Mouse (Mus musculus) thymus, postnatal 36 days (tissue): ENCODE results near the gene Dennd2a.
"Not testable (repeated sequence)": the region's sequence is repeated elsewhere in the genome, so short reads cannot be mapped to it uniquely, and the experiment has no call there.

ENCODE experiments used
- DNase-seq, 2 experiments: peaks; one replicate each; pipeline ENCODE4 v3.0.0; 2022; ENCODE audit warnings: mixed read lengths in 2 of 2

Dennd2a gene

GRCm38 (mm10) chr6:39445801-39446572 lies 111.7 kb downstream of the Dennd2a start:
- DNase-seq, result no peak

DNA sequence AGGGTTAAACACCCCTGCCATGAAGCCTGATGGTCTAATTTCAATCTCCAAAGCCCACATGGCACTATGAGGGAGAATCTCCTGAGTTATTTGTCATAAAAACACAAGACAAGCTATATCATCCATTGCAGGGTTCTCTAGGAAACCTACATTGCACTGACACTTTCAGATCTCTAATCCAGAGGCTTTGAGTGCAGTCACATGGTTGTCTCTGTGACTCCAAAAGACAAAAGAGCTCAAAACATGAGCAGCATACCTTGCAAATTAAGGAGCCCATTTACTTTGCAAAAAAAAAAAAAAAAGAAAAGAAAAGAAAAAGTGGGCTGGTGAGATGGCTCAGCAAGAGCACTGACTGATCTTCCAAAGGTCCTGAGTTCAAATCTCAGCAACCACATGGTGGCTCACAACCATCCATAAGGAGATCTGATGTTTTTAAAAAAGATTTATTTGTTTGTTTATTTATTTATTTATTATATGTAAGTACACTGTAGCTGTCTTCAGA lies 114.8 kb downstream of the Dennd2a start:
- DNase-seq, result no peak

- no peak for DNase-seq
These were observed 117.5 kb downstream of the Dennd2a start for GRCm38 (mm10) chr6:39440207-39440606.

- not testable (repeated sequence) for DNase-seq
These were observed 120.1 kb downstream of the Dennd2a start for GRCm38 (mm10) chr6:39437519-39437918.

GRCm38 (mm10) chr6:39435875-39436274 lies 121.8 kb downstream of the Dennd2a start:
- DNase-seq, result no peak

GRCm38 (mm10) chr6:39434886-39435492 lies 122.7 kb downstream of the Dennd2a start:
- no peak for DNase-seq

DNA sequence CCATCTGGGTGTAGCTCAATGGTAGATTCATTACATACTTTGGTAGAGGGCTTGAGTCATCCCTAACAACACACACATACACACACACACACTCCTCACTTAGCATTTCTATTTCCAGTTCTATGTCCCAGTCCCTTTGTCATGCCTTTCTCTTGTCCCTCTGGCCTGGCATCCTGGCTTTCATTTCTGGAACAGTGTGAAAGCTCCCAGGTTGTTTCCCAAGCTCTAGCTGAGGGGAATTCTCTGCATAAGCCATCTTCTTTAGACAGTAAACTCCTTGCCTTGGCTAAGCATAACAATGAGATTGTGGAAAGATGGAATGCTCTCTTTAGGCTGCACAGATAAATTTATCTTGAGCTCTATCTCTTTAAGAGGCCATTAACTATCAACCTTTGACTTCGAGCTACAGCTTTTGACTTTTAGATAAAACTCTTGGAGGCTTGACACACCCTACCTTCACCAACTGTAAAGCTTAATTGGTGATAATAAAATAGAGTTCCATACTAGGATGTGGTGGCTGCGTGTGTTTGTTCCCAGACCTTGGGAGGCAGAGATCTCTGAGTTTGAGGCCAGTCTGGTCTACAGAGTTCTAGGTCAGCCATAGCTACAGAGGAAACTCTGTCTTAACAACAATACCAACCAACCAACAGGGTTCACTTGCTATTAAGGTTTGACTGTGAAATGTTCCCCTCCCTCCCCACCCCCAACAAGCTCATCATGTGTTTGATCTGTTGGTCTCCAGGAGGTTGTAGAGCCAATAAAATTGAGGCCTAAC lies 123.4 kb downstream of the Dennd2a start:
- DNase-seq, result no peak

DNA sequence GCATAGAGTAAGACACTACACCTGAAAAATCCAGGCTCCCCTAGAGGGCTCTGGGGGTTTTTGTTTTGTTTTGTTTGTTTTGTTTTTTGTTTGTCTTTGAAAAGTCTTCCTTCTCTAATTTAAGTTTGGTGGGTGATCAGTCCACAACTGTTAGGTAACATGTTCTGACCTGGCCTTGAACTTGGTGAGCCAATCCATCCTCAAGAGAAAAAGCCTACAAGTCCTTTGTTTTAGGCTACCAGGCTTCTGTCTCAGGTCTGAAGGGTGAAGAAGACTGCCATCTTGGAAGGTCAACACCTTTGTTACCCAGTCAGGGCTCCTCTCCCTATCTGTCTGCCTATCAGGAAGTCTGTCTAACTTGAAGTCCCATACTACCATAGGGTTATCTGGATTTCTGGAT lies 124.0 kb downstream of the Dennd2a start:
- DNase-seq, result no peak

DNA sequence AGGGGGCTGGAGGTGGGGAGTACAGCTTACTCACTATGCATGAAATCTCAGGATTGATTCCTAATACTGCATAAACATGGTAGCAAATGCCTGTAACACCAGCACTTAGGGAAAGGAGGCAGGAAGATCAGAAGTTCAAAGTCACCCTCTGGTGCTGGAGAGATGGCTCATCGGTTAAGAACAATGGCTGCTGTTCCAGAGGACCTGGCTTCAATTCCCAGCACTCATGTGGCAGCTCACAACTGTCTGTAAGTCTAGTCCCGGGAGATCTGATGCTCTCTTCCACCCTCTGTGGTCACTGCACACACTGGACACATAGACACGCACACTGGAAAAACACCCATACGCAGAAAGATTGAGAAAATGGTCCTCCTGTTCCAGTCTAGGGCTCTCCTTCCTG lies 124.5 kb downstream of the Dennd2a start:
- DNase-seq, result no peak

DNA sequence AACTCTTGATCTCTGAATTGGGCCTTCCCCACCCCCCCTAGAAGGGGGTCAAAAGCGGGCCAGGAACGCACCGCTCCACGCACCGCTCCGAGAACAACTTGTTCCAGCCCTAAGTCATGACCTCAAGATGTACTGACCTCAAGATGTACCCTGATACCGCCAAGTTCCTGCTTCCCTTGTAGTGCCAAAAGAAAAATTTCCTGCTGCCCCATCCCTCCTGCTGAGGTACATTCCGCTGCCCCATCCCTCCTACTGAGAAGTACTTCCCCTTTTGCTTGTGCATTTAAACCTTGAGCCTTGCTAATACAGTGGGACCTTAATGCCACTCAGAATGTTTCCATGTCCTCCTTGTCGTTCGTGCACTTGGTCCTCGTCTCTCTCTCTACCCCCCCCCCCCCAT lies 126.9 kb downstream of the Dennd2a start:
- no peak for DNase-seq

DNA sequence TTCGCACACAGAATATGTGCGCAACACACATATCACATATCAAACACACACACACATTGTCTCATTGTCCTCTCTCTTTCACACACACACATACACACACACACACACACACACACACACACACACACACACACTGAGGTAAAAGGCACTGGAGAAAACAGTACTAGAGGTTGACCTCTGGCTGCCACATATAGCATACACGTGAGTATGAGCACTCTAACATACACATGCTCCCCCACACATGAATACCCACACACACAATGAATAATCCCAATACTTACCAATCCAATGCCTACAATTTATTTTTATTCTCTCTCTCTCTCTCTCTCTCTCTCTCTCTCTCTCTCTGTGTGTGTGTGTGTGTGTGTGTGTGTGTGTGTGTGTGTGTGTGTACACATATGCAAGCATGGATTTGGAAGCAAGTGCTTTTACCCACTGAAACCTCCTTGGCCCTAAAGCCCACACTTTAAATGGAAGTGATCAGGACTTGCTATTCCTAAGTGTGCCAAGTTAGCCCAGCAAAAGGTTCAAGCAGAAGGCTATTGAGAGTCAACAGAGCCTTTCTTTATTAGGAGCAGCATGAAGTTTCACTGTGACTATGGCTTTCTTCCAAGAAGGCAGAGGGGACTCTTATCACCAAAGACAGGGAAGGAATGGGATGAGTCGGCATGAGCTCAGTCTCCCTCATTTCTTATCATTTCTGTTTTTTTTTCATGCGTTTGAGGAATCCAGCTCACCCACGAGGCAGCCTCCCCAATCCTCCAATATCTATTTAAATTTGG lies 128.5 kb downstream of the Dennd2a start:
- DNase-seq, result no peak

DNA sequence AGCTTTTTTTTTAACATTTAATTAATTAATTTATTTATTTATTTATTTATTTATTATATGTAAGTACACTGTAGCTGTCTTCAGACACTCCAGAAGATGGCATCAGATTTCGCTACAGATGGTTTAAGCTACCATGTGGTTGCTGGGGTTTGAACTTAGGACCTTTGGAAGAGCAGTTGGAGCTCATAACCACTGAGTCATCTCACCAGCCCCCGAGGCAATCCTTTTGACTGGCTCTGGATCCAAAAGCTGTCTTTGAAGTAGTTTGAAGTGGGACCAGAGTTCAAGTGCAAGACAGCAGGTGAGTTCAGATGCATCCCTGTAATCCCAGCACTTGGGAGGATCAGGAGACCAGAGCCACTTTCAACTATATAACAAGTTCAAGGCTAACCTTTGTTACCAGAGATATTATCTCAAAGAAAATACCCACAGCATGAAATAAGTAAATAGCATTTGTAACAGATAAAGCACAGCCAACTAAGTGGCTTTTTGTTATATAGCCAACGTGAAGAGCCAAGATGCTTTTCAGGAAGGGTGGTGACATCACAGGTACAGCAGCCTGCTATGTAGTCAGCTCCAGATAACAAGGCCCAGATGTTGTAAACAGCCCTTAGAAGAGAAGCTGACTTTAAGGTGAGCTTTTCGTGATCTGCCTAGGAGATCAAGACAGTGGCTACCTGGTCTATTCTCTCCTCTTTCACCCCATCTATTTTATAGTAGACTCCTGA lies 130.2 kb downstream of the Dennd2a start:
- DNase-seq, result no peak

DNA sequence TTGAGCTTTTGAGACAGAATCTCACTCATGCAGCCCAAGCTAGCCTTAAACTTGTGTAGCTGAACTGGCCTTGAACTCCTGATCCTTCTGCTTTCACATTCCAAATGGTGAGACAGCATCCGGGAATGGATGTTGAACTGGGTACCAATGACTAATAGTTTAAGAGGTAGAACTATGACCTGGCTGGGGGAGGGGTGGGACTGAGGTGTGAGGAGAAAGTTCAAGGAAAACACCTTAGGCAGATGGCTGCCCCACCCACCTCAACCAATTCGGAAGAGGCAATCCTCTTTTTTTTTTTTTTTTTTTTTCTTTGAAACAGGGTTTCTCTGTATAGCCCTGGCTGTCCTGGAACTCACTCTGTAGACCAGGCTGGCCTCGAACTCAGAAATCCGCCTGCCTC lies 130.9 kb downstream of the Dennd2a start:
- DNase-seq, result no peak

- DNase-seq, result no peak
These were observed 132.5 kb downstream of the Dennd2a start for GRCm38 (mm10) chr6:39425181-39425580.

DNA sequence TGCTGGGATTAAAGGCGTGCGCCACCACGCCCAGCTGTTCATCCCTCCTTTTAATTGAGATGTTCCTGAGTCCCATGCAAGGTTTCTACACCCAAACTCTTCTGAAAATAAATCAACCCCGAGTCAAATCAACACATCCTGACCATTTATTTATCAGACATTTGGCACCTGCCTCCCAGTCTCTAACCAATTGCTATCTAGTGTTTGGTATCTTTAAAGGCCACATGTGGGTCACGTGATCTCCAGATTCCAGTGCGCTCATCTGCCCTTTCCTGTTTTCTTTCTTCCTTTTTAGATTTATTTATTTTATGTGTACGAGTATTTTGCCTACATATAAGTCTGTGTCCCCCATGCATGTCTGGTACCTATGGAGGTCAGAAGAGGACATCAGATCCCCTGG lies 134.0 kb downstream of the Dennd2a start:
- DNase-seq, result no peak

- no peak for DNase-seq
These were observed 134.5 kb downstream of the Dennd2a start for GRCm38 (mm10) chr6:39423130-39423551.

- no peak for DNase-seq
These were observed 136.8 kb downstream of the Dennd2a start for GRCm38 (mm10) chr6:39420867-39421266.

DNA sequence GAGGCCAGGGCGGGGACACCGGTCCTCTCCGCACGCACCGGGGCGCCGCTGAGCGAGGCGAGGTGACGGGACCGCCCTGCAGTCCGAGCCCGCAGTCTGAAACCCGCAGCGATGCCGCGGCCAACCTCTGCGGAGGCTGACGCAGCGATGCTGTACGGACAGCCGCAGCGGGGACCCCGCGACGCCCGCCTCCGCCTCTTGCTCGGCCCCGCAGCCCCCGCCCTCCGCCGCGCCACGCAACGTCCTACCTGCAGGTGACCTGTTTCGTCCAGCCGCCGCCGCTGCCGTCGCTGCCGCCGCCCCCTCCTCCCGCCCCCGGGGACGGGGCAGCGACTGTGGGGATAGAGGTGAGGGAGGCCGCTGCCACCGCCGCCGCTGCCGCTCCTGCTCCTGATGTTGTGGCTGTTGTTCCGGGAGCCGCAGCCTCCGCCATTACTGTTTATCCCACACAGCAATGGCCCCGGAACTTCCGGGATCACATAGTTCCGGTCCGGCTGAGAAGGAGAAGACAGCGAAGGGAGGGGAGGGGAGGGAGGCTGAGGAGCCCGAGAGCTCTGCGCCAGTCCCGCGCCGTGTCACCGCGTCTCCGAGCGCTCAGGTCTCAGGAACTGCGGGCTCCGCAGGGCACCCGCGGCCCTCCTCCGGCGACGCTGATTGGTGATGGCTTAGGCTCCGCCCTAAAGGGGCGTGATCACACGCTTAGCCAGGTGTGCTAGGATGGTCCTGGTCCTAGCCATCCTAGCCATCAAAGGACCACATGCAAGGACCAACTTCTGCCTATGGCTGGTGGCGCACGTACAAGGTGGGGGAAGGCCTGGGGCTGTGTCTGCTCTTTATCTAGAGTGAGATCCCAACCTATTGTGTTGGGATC lies 137.6 kb downstream of the Dennd2a start, which contains the start of gene Mkrn1:
Gene Mkrn1 (minus strand): TSS at position 612 of the 871 bp plus-strand sequence.
- peak; percentile 80 to 83 for DNase-seq

- no peak for DNase-seq
These were observed 138.2 kb downstream of the Dennd2a start for GRCm38 (mm10) chr6:39419386-39419850.

DNA sequence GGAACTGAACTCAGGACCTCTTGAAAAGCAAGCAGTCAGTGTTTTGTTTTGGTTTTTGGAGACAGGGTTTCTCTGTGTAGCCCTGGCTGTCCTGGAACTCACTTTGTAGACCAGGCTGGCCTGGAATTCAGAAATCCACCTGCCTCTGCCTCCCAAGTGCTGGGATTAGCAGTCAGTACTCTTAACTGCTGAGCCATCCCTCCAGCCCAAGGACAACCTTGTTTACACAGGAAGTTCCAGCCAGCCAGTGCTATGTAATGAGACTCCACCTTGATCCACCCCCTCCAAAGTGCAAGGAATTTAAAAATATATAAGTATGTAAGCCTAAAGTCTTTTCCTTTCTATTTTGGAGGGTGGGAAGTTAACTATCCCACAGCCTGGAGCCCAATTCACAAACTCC lies 141.0 kb downstream of the Dennd2a start:
- DNase-seq, result not testable (repeated sequence)

- DNase-seq, result peak; percentile 71 to 78
These were observed 141.9 kb downstream of the Dennd2a start for GRCm38 (mm10) chr6:39415762-39416161.
